Mouse (Mus musculus): ENCODE results near the gene 2300009A05Rik.

Gene 2300009A05Rik

GRCm38 (mm10) chr9:63349241-63349640 is 49.8 kb downstream of the 2300009A05Rik start:
- in situ Hi-C loops (cut with MboI, MseI): no loop called here

- in situ Hi-C loops (cut with MboI, MseI): no loop called here
Measured at GRCm38 (mm10) chr9:63348146-63348545, 50.9 kb downstream of the 2300009A05Rik start.

- in situ Hi-C loops (cut with MboI, MseI): no loop called here
Measured at GRCm38 (mm10) chr9:63346029-63346428, 53.0 kb downstream of the 2300009A05Rik start.

Measured in T-helper 17 cell (primary cell).